Mouse (Mus musculus) megakaryocyte, embryonic 14.5 days (primary cell): ENCODE data around the gene Spn. TPM values are rescaled to one million over a fixed set of nuclear protein-coding genes. Genes with fewer than 3 reads are reported as not detected.

Experiments used
- H3K27me3 ChIP-seq: replicated peaks from 2 replicates; pipeline ENCODE3; 2012; ENCODE audit warnings: inconsistent platforms
- H3K36me3 ChIP-seq: replicated peaks from 2 replicates; pipeline ENCODE3; 2012; ENCODE audit warnings: low read length, inconsistent platforms, mixed read lengths
- H3K4me1 ChIP-seq: 2 replicates; pipeline ENCODE4 v1.6.1; 2012; ENCODE audit warnings: inconsistent platforms
- H3K4me3 ChIP-seq: replicated peaks from 2 replicates; pipeline ENCODE3; 2012; ENCODE audit warnings: moderate library complexity, mild to moderate bottlenecking, inconsistent platforms
- H3K9me3 ChIP-seq: 2 replicates; pipeline ENCODE4 v1.6.1; 2012; ENCODE audit warnings: inconsistent platforms
- FLI1 ChIP-seq: IDR thresholded peaks from 2 replicates; pipeline ENCODE4 v1.6.1; 2012; ENCODE audit warnings: low read length, inconsistent platforms, mixed read lengths
- GATA1 ChIP-seq: IDR thresholded peaks from 3 replicates; pipeline ENCODE4 v1.6.1; 2012; ENCODE audit warnings: mixed read lengths, low read length, inconsistent platforms, borderline replicate concordance
- polyA plus RNA-seq: library from polyadenylated mRNA; stranded (reverse); fragments of >175 nt; gene quantifications from 2 replicates; pipeline ENCODE4 v1.2.3, GENCODE M21; 2012; ENCODE audit warnings: low replicate concordance; ENCODE audit not compliant: insufficient read depth

The Spn gene
- polyA plus RNA-seq, 1 experiment, result 17.4 TPM

DNA sequence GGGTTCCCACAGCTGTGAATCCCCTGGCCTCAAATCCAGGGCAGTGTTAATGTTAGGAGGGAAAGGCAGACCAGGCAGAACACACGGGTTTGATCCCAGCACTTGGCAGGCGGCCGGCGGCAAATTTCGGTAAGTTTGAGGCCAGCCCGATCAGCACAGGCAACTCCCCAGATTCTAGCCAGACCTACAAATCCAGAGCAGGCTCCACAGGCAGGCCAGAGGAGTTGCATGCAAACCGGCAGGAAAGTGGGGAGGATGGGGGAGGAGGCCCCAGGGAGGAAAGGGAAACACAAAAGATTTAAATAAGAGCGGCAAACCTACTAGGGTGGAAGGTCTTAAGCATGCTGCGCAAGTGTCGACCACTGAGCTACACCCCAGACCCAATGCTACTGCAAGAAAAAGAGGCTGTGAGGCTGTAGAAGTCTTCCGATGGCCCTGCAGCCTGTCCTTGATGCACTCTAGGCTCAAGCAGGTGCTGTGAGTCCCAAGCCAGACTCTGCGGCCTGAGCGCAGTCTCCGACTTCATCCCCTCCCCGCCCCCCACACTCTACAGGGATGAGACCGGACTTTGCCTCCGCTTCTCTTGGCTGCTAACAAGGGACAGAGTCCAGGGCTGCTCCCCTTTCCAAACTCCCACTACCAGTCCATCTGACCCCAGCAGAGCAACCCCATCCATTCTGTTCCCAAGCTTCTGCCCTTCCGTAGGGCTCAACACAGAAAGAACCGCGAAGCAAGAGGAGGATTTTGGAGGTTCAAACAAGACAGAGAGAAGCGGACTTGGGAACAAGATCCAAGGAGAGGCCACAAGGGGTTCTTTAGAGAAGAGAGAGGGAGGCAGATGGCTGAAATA, 16.3 kb downstream of the Spn start:
- Histone ChIP-seq H3K4me3 (no peak overlapping the region), H3K36me3 (peaks cover 4% of the 10 kb centered on the region)
- no peak for TF ChIP-seq FLI1
- TF ChIP-seq GATA1, result no peak

GRCm38 (mm10) chr7:127118671-127119445, 18.8 kb downstream of the Spn start:
- Histone ChIP-seq H3K36me3 (no peaks in the 10 kb centered on the region), H3K27me3 (no peaks in the 10 kb centered on the region), H3K4me1 (peaks cover 48% of the 10 kb centered on the region), H3K9me3 (peaks cover 7% of the 10 kb centered on the region; the same call in 1 of the 2 replicates), H3K4me3 (no peak overlapping the region)
- TF ChIP-seq GATA1 (no peak), FLI1 (no peak)

More for the DNA sequence above, 16.3 kb downstream of the Spn start:
- H3K9me3 ChIP-seq, result peaks cover 16% of the 10 kb centered on the region
- no peaks in the 10 kb centered on the region for H3K27me3 ChIP-seq
- H3K4me1 ChIP-seq, result peaks cover 37% of the 10 kb centered on the region

DNA sequence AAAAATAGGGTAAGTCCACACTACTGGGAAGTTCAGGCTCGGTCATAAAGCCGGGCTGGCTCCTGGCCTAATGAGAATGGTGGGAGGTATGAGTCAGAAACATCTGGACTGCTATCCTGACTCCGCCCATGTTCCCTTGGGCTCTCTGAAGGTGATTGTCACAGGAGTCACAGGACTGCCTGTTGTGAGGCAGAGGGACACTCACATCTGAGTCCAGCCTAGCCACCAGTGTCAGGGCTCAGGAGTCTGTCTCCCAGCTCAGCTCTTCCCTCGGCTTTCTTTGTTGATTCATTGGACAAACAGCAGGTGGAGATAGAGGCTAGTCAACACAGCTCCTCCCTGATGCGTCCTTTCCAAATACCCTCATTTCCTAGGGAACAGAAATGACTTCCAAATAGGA, 19.7 kb downstream of the Spn start:
- no peaks in the 10 kb centered on the region for H3K9me3 ChIP-seq
- H3K4me1 ChIP-seq, result peaks cover 53% of the 10 kb centered on the region
- no peak overlapping the region for H3K4me3 ChIP-seq
- TF ChIP-seq FLI1, result no peak
- no peak for TF ChIP-seq GATA1
- H3K36me3 ChIP-seq, result no peaks in the 10 kb centered on the region
- H3K27me3 ChIP-seq, result no peaks in the 10 kb centered on the region

DNA sequence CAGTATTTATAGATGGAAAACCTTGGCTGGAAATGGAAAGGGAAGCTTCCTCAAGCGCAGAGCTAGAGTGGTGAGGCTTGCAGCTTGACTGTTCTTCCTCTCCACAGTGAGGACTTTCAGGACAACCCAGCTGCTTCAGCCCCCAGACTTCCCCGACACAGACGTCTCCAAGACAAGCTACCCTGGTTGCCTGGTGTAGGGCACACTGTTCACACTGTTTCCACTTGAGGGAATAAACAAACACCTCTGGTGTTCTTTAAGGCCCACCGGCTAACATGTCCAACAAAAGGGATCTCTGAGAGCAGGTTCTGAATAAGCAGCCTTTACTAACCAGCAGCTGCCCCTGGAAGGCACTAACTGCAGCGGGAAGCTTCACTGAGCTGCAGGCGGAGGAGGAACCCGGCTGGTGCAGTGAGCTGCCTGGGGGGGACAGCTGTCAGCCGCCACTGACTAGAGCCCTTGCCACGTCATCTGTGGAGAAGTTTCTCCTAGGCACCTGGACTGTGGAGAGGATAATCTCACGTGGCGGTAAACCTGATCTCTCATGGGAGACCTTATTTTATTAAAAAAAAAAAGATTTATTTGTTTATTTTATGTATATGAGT, 21.2 kb downstream of the Spn start:
- H3K9me3 ChIP-seq, result no peaks in the 10 kb centered on the region
- peaks cover 61% of the 10 kb centered on the region for H3K4me1 ChIP-seq
- H3K27me3 ChIP-seq, result no peaks in the 10 kb centered on the region
- no peak for TF ChIP-seq GATA1
- TF ChIP-seq FLI1, result no peak
- no peaks in the 10 kb centered on the region for H3K36me3 ChIP-seq
- H3K4me3 ChIP-seq, result no peak overlapping the region

DNA sequence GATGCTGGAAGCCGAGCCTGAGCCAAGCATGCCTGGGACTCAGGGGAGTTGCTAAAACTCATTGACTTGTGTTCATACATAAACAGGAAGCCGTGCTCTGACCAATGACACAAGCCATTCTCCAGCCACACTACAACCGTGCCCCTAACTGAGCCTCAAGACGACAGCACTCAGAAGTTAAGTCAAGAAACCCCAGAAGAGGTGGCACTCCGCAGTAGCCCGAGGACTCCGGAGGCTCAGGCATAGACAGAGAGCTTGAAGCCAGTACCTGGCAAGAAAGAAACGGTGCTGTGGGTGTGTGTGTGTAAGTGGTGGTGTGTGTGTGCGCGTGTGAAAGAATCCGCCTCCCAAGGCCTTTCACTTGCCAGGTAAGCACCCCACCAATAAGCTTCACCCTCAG, 22.7 kb downstream of the Spn start:
- Histone ChIP-seq H3K4me1 (peaks cover 70% of the 10 kb centered on the region), H3K9me3 (no peaks in the 10 kb centered on the region), H3K4me3 (no peak overlapping the region), H3K36me3 (no peaks in the 10 kb centered on the region), H3K27me3 (no peaks in the 10 kb centered on the region)
- TF ChIP-seq FLI1, result no peak
- no peak for TF ChIP-seq GATA1

DNA sequence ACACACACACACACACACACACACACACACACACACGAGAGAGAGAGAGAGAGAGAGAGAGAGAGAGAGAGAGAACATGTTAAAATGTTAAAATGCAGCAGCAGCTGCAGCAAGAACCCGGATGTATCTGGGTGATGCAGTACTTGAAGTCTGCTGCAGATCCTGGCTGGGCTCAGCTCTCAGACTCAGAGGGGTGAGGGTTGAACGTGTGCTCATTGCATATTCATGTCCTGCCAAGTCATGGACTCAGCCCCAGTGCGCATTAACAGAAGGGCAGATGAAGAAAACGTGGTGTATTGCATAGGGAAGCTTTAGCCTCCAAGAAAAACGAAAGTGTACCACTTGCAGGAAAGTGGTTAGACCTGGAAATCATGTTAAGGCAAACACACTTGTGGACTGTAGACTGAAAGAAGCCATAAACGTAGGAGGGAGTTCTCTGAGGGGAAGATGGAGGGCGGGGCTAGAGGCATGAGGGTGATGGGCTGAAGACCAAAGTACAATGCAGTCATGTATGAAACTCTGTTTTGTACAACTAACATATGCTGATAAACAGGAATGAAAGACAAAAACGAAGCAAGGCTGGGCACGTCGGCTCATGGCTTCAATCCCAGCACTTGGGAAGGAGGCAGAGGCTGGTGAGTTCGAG, 23.9 kb downstream of the Spn start:
- H3K9me3 ChIP-seq, result no peaks in the 10 kb centered on the region
- H3K4me3 ChIP-seq, result peak overlapping the region; percentile 76
- no peaks in the 10 kb centered on the region for H3K36me3 ChIP-seq
- TF ChIP-seq FLI1 (no peak), GATA1 (no peak)
- H3K27me3 ChIP-seq, result no peaks in the 10 kb centered on the region
- peaks cover 70% of the 10 kb centered on the region for H3K4me1 ChIP-seq

DNA sequence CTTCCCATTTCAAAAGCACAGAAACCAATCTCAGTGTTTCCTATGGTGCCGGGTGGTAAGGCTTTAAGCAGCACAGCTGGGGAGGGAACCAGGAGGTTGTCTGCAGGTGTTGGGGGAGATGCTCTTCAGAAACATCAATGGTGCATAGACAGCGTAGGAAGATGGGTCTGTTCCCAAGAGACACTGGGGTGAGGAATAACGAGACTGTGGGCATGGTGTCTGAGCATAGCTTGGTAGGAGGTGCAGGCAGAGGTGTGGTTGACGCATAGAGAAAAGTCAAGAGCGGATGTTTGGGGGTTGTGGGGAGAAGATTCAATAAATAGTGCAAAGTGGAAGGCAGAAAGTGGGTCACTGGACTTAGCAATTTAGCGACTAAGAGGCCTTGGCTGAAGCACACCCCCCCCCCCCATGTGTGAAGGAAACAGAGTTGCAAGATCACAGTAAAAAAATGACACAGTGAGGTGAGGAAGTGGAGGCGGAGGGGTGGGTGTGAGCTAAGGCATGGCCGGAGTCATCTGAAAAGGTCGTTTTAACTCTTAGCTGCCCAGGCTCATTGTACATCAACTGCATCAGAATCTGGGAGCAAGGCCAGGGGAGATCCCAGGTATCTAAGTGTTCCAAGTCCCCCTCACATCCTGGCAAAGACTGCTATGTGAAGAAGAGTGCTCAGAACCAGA, 24.6 kb downstream of the Spn start:
- H3K27me3 ChIP-seq, result no peaks in the 10 kb centered on the region
- no peaks in the 10 kb centered on the region for H3K9me3 ChIP-seq
- peaks cover 68% of the 10 kb centered on the region for H3K4me1 ChIP-seq
- no peaks in the 10 kb centered on the region for H3K36me3 ChIP-seq
- TF ChIP-seq FLI1, result no peak
- no peak for TF ChIP-seq GATA1
- peak overlapping the region; percentile 64 for H3K4me3 ChIP-seq

DNA sequence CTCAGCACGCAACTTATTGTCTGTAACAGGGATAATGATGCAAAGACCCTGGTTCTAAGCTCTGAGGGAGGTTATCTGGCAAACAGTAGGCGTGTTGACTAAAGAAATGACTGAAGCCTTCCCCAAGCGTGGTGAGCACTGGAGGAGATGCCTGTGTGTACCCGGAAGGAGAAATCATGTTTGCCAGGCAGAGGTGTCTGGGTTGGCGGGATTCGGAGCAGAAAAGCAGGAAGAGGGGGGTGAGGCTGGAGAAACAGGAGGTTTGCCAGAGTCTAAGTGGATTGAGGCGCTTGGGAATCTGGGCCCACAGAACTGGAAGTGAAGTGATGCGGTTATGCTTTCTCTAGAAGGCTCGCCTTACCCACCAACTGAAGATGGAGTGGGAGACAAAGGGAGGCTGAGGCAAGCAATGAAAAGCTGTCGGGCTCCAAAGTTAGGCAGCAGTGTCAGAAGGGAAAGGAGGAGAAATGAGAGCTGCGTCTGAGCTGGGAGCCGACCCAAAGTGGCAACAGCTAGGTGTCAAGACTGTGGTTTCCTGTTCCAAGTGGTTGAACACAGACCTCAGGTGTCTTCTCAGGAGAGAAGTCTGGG, 25.3 kb downstream of the Spn start:
- Histone ChIP-seq H3K4me1 (peaks cover 61% of the 10 kb centered on the region), H3K9me3 (no peaks in the 10 kb centered on the region), H3K36me3 (no peaks in the 10 kb centered on the region), H3K27me3 (peaks cover 1% of the 10 kb centered on the region), H3K4me3 (no peak overlapping the region)
- TF ChIP-seq GATA1, result no peak
- no peak for TF ChIP-seq FLI1

GRCm38 (mm10) chr7:127111461-127111860, 26.2 kb downstream of the Spn start:
- Histone ChIP-seq H3K4me3 (no peak overlapping the region), H3K36me3 (no peaks in the 10 kb centered on the region), H3K9me3 (no peaks in the 10 kb centered on the region), H3K4me1 (peaks cover 64% of the 10 kb centered on the region), H3K27me3 (peaks cover 8% of the 10 kb centered on the region)
- no peak for TF ChIP-seq FLI1
- no peak for TF ChIP-seq GATA1
